Mouse (Mus musculus): ENCODE measurements at regions not wholly inside any gene's neighbourhood (a gene's known extent, or its start where the extent isn't known, plus 50 kb on each side); places are given as distances from the start of the nearest gene placed in this dataset.

DNA sequence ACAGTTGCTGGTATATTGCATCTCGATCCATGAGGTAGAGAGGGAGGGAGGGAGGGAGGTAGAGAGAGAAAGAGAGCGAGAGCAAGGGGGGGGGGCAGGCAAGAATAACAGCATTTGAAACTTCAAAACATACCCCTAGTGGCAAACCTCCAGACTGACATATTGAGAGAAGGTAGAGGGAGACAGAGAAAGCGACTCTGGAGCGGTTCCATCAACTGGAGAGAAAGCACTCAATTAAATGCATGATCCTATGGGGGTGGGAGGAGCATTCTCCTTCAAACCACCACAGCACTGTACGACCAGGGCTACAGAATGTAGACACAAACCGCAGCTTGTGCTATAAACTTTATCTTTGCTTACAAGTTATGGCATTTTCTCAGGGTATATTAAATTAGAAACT, 345.7 kb upstream of the Klf12 start:
- no peaks in the 10 kb centered on the region for H3K79me2 ChIP-seq (ENCODE audit: control insufficient read depth, insufficient read depth)
- no peak for TF ChIP-seq E2F4 (IDR thresholded peaks at IDR 0.05; ENCODE audit: insufficient read depth)
- no peak for TF ChIP-seq MAX (IDR thresholded peaks at IDR 0.05; ENCODE audit: low read depth)
- TF ChIP-seq TCF12 (IDR thresholded peaks at IDR 0.05; ENCODE audit: insufficient read depth, poor library complexity, severe bottlenecking) = no peak
- no peak for TF ChIP-seq MYOD1 (IDR thresholded peaks at IDR 0.05; ENCODE audit: control insufficient read depth in 1 of 3, insufficient read length in 2 of 3, low read depth in 2 of 3)
- TF ChIP-seq SRF (IDR thresholded peaks at IDR 0.05; ENCODE audit: control insufficient read depth, insufficient read length, low read depth) = no peak
- no peak for TF ChIP-seq POLR2A (IDR thresholded peaks at IDR 0.05; ENCODE audit: insufficient read length, low read depth)
- TF ChIP-seq CEBPB (IDR thresholded peaks at IDR 0.05; ENCODE audit: insufficient read depth, poor library complexity, severe bottlenecking) = no peak
- TF ChIP-seq POLR2AphosphoS2 (IDR thresholded peaks at IDR 0.05; ENCODE audit: insufficient read length, low read depth) = no peak
- TF ChIP-seq USF1 (IDR thresholded peaks at IDR 0.05; ENCODE audit: low read depth) = no peak
- no peak for TF ChIP-seq TCF3 (IDR thresholded peaks at IDR 0.05; ENCODE audit: insufficient read length, low read depth)
- TF ChIP-seq MYOG (IDR thresholded peaks at IDR 0.05; ENCODE audit: control insufficient read depth in 1 of 3, insufficient read depth in 1 of 3, insufficient read length in 2 of 3, low read depth in 2 of 3) = no peak
- TF ChIP-seq REST (IDR thresholded peaks at IDR 0.05; ENCODE audit: insufficient read depth, insufficient read length) = no peak
- H3K4me3 ChIP-seq = no peak overlapping the region
- no peaks in the 10 kb centered on the region for H3K27me3 ChIP-seq (ENCODE audit: control insufficient read depth, insufficient read depth, insufficient read length)
- no peak overlapping the region for H3K4me2 ChIP-seq (ENCODE audit: low read depth)
- no peak overlapping the region for H3ac ChIP-seq (ENCODE audit: control insufficient read depth, insufficient read length)
- H3K36me3 ChIP-seq (ENCODE audit: control insufficient read depth, insufficient read depth) = no peaks in the 10 kb centered on the region

- H3ac ChIP-seq (ENCODE audit: control insufficient read depth, insufficient read length) = no peak overlapping the region
- no peak overlapping the region for H3K4me3 ChIP-seq
- H3K4me2 ChIP-seq (ENCODE audit: low read depth) = no peak overlapping the region
Measured at GRCm38 (mm10) chr14:100627523-100627922, 343.0 kb upstream of the Klf12 start.

DNA sequence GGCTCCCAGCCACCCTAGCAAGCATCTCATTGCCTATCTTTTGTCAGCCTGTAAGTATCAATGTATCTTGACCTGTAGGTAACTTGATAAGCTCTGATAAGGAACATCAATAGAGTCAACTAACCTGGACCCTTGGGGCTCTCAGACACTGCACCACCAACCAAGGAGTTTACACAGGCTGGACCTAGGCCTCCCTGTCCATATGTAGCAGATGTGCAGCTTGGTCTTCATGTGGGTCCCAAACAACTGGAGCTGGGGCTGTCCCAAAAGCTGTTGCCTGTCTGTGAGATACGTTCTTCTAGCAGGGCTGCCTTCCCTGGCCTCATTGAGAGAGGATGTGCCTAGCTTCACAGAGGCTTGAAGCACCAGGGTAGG, 335.2 kb upstream of the Klf12 start:
- TF ChIP-seq REST (IDR thresholded peaks at IDR 0.05; ENCODE audit: insufficient read depth, insufficient read length) (no peak), MYOG (IDR thresholded peaks at IDR 0.05; ENCODE audit: control insufficient read depth in 1 of 3, insufficient read depth in 1 of 3, insufficient read length in 2 of 3, low read depth in 2 of 3) (no peak), CEBPB (IDR thresholded peaks at IDR 0.05; ENCODE audit: insufficient read depth, poor library complexity, severe bottlenecking) (no peak), SRF (IDR thresholded peaks at IDR 0.05; ENCODE audit: control insufficient read depth, insufficient read length, low read depth) (no peak), MAX (IDR thresholded peaks at IDR 0.05; ENCODE audit: low read depth) (no peak), MYOD1 (IDR thresholded peaks at IDR 0.05; ENCODE audit: control insufficient read depth in 1 of 3, insufficient read length in 2 of 3, low read depth in 2 of 3) (no peak), POLR2A (IDR thresholded peaks at IDR 0.05; ENCODE audit: insufficient read length, low read depth) (no peak), POLR2AphosphoS2 (IDR thresholded peaks at IDR 0.05; ENCODE audit: insufficient read length, low read depth) (no peak), E2F4 (IDR thresholded peaks at IDR 0.05; ENCODE audit: insufficient read depth) (no peak), USF1 (IDR thresholded peaks at IDR 0.05; ENCODE audit: low read depth) (no peak), TCF12 (IDR thresholded peaks at IDR 0.05; ENCODE audit: insufficient read depth, poor library complexity, severe bottlenecking) (no peak), TCF3 (IDR thresholded peaks at IDR 0.05; ENCODE audit: insufficient read length, low read depth) (no peak)
- Histone ChIP-seq H3ac (ENCODE audit: control insufficient read depth, insufficient read length) (no peak overlapping the region), H3K4me3 (no peak overlapping the region), H3K4me2 (ENCODE audit: low read depth) (no peak overlapping the region), H3K27me3 (ENCODE audit: control insufficient read depth, insufficient read depth, insufficient read length) (no peaks in the 10 kb centered on the region), H3K36me3 (ENCODE audit: control insufficient read depth, insufficient read depth) (no peaks in the 10 kb centered on the region), H3K79me2 (ENCODE audit: control insufficient read depth, insufficient read depth) (no peaks in the 10 kb centered on the region)

More at GRCm38 (mm10) chr14:100627523-100627922, 343.0 kb upstream of the Klf12 start:
- Histone ChIP-seq H3K27me3 (ENCODE audit: control insufficient read depth, insufficient read depth, insufficient read length) (no peaks in the 10 kb centered on the region), H3K36me3 (ENCODE audit: control insufficient read depth, insufficient read depth) (no peaks in the 10 kb centered on the region), H3K79me2 (ENCODE audit: control insufficient read depth, insufficient read depth) (no peaks in the 10 kb centered on the region)
- TF ChIP-seq SRF (IDR thresholded peaks at IDR 0.05; ENCODE audit: control insufficient read depth, insufficient read length, low read depth) (no peak), MYOG (IDR thresholded peaks at IDR 0.05; ENCODE audit: control insufficient read depth in 1 of 3, insufficient read depth in 1 of 3, insufficient read length in 2 of 3, low read depth in 2 of 3) (no peak)

GRCm38 (mm10) chr14:100618793-100619655, 334.5 kb upstream of the Klf12 start:
- TF ChIP-seq REST (IDR thresholded peaks at IDR 0.05; ENCODE audit: insufficient read depth, insufficient read length) = no peak
- no peak for TF ChIP-seq E2F4 (IDR thresholded peaks at IDR 0.05; ENCODE audit: insufficient read depth)
- TF ChIP-seq TCF12 (IDR thresholded peaks at IDR 0.05; ENCODE audit: insufficient read depth, poor library complexity, severe bottlenecking) = no peak
- TF ChIP-seq TCF3 (IDR thresholded peaks at IDR 0.05; ENCODE audit: insufficient read length, low read depth) = no peak
- TF ChIP-seq MYOG (IDR thresholded peaks at IDR 0.05; ENCODE audit: control insufficient read depth in 1 of 3, insufficient read depth in 1 of 3, insufficient read length in 2 of 3, low read depth in 2 of 3) = no peak
- TF ChIP-seq POLR2A (IDR thresholded peaks at IDR 0.05; ENCODE audit: insufficient read length, low read depth) = no peak
- TF ChIP-seq MYOD1 (IDR thresholded peaks at IDR 0.05; ENCODE audit: control insufficient read depth in 1 of 3, insufficient read length in 2 of 3, low read depth in 2 of 3) = no peak
- no peak for TF ChIP-seq SRF (IDR thresholded peaks at IDR 0.05; ENCODE audit: control insufficient read depth, insufficient read length, low read depth)
- TF ChIP-seq CEBPB (IDR thresholded peaks at IDR 0.05; ENCODE audit: insufficient read depth, poor library complexity, severe bottlenecking) = no peak
- no peak for TF ChIP-seq MAX (IDR thresholded peaks at IDR 0.05; ENCODE audit: low read depth)
- TF ChIP-seq USF1 (IDR thresholded peaks at IDR 0.05; ENCODE audit: low read depth) = no peak
- TF ChIP-seq POLR2AphosphoS2 (IDR thresholded peaks at IDR 0.05; ENCODE audit: insufficient read length, low read depth) = no peak
- no peak overlapping the region for H3K4me2 ChIP-seq (ENCODE audit: low read depth)
- H3K27me3 ChIP-seq (ENCODE audit: control insufficient read depth, insufficient read depth, insufficient read length) = no peaks in the 10 kb centered on the region
- no peaks in the 10 kb centered on the region for H3K36me3 ChIP-seq (ENCODE audit: control insufficient read depth, insufficient read depth)
- no peaks in the 10 kb centered on the region for H3K79me2 ChIP-seq (ENCODE audit: control insufficient read depth, insufficient read depth)
- no peak overlapping the region for H3K4me3 ChIP-seq
- H3ac ChIP-seq (ENCODE audit: control insufficient read depth, insufficient read length) = no peak overlapping the region

All from myocyte (in vitro differentiated cells).